Mouse (Mus musculus): ENCODE data around the gene Fam71a.

- no peak for TF ChIP-seq CTCF (IDR thresholded peaks at IDR 0.05; ENCODE audit: low read depth)
- TF ChIP-seq EP300 (IDR thresholded peaks at IDR 0.05; ENCODE audit: low read depth): no peak
Measured at GRCm38 (mm10) chr1:191140983-191141382, 23.6 kb downstream of the Fam71a start.
